ENCODE assay signal across 8 mouse cellular contexts in the genomic region with DNA sequence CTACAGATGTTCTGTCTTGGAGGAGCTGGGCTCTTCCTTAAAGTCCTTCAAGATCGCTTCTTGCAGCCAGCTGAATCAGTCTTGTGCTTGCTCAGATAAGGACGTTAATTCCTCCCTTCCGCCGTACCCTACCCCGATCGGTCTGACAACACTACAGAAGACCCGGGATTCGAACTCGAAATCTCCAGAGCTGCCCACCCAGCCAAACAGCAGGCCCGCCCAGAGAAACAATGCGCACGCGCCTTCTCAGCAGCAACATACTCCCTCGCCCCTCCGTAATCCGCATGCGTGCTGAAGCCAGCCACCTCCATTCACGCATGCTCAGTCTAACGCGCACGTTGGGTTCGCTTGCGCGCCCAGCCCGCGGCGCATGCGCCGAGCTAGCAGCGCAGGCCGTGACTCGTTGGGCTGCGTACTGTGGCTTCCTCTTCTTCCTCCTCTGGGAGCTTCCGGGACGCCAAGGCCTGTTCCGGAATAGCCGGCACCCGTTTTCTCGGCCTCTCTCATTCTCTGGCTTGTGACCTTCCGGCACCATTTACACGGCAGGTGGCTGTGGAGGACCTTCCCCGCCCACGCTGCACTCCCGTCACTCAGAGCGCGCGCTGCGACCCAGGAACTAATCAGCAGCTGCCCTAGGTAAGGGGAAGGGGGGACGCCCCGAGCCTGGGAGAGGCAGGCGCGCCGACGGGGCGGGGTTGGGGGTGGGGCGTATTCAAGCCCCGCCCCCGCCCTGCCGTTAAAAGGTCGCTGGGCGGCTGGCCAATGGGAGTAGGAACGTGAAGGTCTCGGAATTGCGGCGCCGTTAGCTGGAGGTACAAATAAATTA. TPM values are rescaled to one million over a fixed set of nuclear protein-coding genes. Genes with fewer than 3 reads are reported as not detected.
DNase-seq lines count a peak whose midpoint lies in the region; ATAC-seq and TF ChIP-seq lines count a peak whose summit lies in the region.

Smg9 (plus strand) TSS at position 364 of the 826 bp plus-strand sequence.

- H3K9ac ChIP-seq in hindbrain, embryonic 13.5 days = peak within 1 kb of the TSS; percentile 76

- no peaks in the 10 kb centered on the region for H3K9me3 ChIP-seq in hindbrain, embryonic 13.5 days

- peaks cover 27% of the 10 kb centered on the region for H3K36me3 ChIP-seq in hindbrain, embryonic 13.5 days

- H3K27me3 ChIP-seq in Patski = no peaks in the 10 kb centered on the region
- no peaks in the 10 kb centered on the region for H3K27me3 ChIP-seq in hindbrain, embryonic 13.5 days

- no peak for TF ChIP-seq CTCF in Patski (IDR thresholded peaks at IDR 0.05)

- in situ Hi-C loops in Patski (cut with MboI; ENCODE audit: low pct_unique_long_range_greater_than_20kb) = no loop called here

- H3K27ac ChIP-seq in hindbrain, embryonic 13.5 days = peak within 1 kb of the TSS; percentile 98

- peak within 1 kb of the TSS; percentile 60 for H3K4me3 ChIP-seq in hindbrain, embryonic 13.5 days

- ATAC-seq in Patski = peak; percentile 96
- ATAC-seq in hindbrain, embryonic 13.5 days (ENCODE audit: low FRiP score) = peak; percentile 95

- peak within 1 kb of the TSS; percentile 62 for H3K4me2 ChIP-seq in hindbrain, embryonic 13.5 days

- peaks cover 19% of the 10 kb centered on the region for H3K4me1 ChIP-seq in hindbrain, embryonic 13.5 days (replicated peaks)

- POLR2A ChIA-PET in Patski (lab: Charles Lee) = interaction anchor here (0.6 to 2.4 kb wide), 5 partner anchors 13 to 101 kb away, joined by 3 to 8 read pairs (median 4); no protein-coding TSS in a partner anchor

- CTCF ChIA-PET in Patski (lab: Charles Lee) = interaction anchor here (1.0 to 1.5 kb wide), 3 partner anchors 9 to 34 kb away, joined by 3 to 4 read pairs (median 4); no protein-coding TSS in a partner anchor

- WGBS in hindbrain, embryonic 13.5 days = 2% methylated on average over 64 of the region's 66 CpGs

- peak; percentile 89 for DNase-seq in Patski (ENCODE audit: low read depth, low spot score)
- DNase-seq in cerebellum, postnatal 14 days = peak; percentile 98
- DNase-seq in frontal cortex, postnatal 14 days (ENCODE audit: low spot score in 2 of 2) = peak; percentile 93 to 95
- peak; percentile 98 for DNase-seq in layer of hippocampus, postnatal 36 days
- peak; percentile 98 for DNase-seq in lung, postnatal 36 days
- DNase-seq in retina, postnatal 1 day = peak; percentile 99
- peak; percentile 83 to 96 for DNase-seq in urinary bladder, adult 18-20 months (ENCODE audit: low spot score in 2 of 2)

RNA-seq across cellular contexts. Expression of gene Smg9, which starts in this region (rescaled TPM):
- 26.6 TPM for polyA plus RNA-seq in Patski (2021)
- 31.3 and 35.9 TPM in 2 replicates for polyA plus RNA-seq in hindbrain, embryonic 13.5 days (2015; fragmentation: Nextera tagmentation; extraction: Ambion mirVana)
- total RNA-seq in layer of hippocampus, postnatal 36 days (2021) = 10 to 100 TPM; 33.8 to 39.0 TPM

Comparison
In these comparisons a context has a peak if more than half of its experiments do, and no peak if none do; other contexts are left out.
1. Peak in every context shown above with its lines: DNase-seq, ATAC-seq, H3K4me3 ChIP-seq and H3K27ac ChIP-seq.